Mouse (Mus musculus) liver, embryonic 15.5 days (tissue): ENCODE data around the gene B4galt5. TPM values are rescaled to one million over a fixed set of nuclear protein-coding genes. Genes with fewer than 3 reads are reported as not detected.

Experiments
- ATAC-seq: fragments of 200-750 bp; cut with Nextera tagmentation; 2 replicates; pipeline ENCODE4 v1.8.0; 2017; ENCODE audit warnings: moderate number of reproducible peaks, mild to moderate bottlenecking, moderate library complexity; ENCODE audit not compliant: insufficient read depth
- H3K27ac ChIP-seq: fragments of 300-500 bp; sonication (generic); replicated peaks from 2 replicates; pipeline ENCODE4 v1.5.1; 2015; ENCODE audit warnings: mild to moderate bottlenecking, inconsistent platforms
- H3K27me3 ChIP-seq: fragments of 300-500 bp; sonication (generic); 2 replicates; pipeline ENCODE4 v1.6.1; 2015; ENCODE audit warnings: mild to moderate bottlenecking, inconsistent platforms
- H3K36me3 ChIP-seq: fragments of 300-500 bp; sonication (generic); replicated peaks from 2 replicates; pipeline ENCODE4 v1.6.1; 2015; ENCODE audit warnings: moderate library complexity, mild to moderate bottlenecking, inconsistent platforms
- H3K4me1 ChIP-seq: fragments of 300-500 bp; sonication (generic); replicated peaks from 2 replicates; pipeline ENCODE4 v1.6.1; 2015; ENCODE audit warnings: inconsistent platforms
- H3K4me2 ChIP-seq: fragments of 300-500 bp; sonication (generic); 2 replicates; pipeline ENCODE4 v1.6.1; 2015; ENCODE audit warnings: moderate library complexity, mild to moderate bottlenecking, inconsistent platforms
- H3K4me3 ChIP-seq: fragments of 300-500 bp; sonication (generic); replicated peaks from 2 replicates; pipeline ENCODE4 v1.5.1; 2015; ENCODE audit warnings: mild to moderate bottlenecking, inconsistent platforms
- H3K9ac ChIP-seq: fragments of 300-500 bp; sonication (generic); 2 replicates; pipeline ENCODE4 v1.6.1; 2015; ENCODE audit warnings: moderate library complexity, mild to moderate bottlenecking, inconsistent platforms
- H3K9me3 ChIP-seq: fragments of 300-500 bp; sonication (generic); replicated peaks from 2 replicates; pipeline ENCODE4 v1.6.1; 2016; ENCODE audit warnings: inconsistent platforms
- WGBS: fragments of 180-500 bp; shearing (Covaris S2); methylation state at CpG from one replicate; pipeline ENCODE4 v1.1.7; 2015; ENCODE audit warnings: mixed read lengths; ENCODE audit not compliant: insufficient replicate concordance; 5-methylcytosine and 5-hydroxymethylcytosine counted together
- polyA plus RNA-seq: library from polyadenylated mRNA; unstranded; fragments of >200 nt; fragmentation: Nextera tagmentation; extraction: Ambion mirVana; gene quantifications from 2 replicates; pipeline ENCODE4 v1.2.1, GENCODE M21; 2015

Gene B4galt5
- polyA plus RNA-seq, 1 experiment from 2014 or later = 2.4 TPM

GRCm38 (mm10) chr2:167344871-167345507 lies 4.0 kb downstream of the B4galt5 start:
- no peak for ATAC-seq
- Histone ChIP-seq H3K9ac (no peak overlapping the region), H3K27ac (no peak overlapping the region), H3K27me3 (peaks cover 66% of the 10 kb centered on the region), H3K36me3 (no peaks in the 10 kb centered on the region), H3K4me2 (no peak overlapping the region), H3K4me1 (peaks cover 64% of the 10 kb centered on the region), H3K9me3 (no peaks in the 10 kb centered on the region), H3K4me3 (no peak overlapping the region)
- WGBS = 17% methylated on average over 5 of the region's 5 CpGs

DNA sequence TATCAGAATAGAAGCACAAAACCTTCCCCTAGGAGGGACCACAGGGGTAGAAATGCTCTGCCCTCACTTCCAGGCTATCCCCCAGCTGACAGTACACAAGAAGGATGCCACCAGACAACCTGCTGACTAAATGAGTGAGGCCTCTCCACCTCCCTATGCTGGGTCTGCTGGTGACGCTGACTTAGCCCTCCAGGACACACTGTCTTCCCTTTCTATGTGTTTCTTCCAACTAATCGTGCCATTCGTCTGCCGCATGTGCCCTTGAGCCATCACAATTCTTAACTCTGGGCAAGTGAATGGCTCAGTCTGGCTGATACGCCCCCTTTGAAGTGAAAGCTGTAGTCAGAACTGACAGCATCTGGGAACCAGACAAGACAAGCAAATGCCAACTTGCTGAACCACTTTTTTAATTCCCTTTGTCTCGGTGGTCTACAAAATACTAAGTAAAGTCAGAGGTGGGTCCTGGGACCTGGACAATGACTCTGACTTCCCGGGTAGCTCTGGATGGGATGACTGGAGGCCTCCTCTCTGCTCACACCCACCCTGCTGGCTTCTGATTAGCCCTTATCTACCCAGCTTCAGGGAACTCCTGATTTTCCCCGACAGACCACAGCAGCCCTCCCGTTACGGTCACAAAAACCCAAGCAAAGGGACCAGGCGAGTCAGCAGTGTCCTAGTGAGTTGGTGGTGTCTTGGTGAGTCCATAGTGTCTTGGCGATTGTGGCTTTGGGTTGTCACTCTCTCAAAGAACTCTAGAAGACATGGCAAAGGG lies 5.4 kb downstream of the B4galt5 start:
- H3K4me1 ChIP-seq = peaks cover 53% of the 10 kb centered on the region
- ATAC-seq = peak; percentile 99
- 29% methylated on average over 12 of the region's 12 CpGs for WGBS
- peak overlapping the region; percentile 79 for H3K27ac ChIP-seq
- H3K27me3 ChIP-seq = peaks cover 52% of the 10 kb centered on the region
- peak overlapping the region; percentile 64 for H3K4me2 ChIP-seq
- H3K4me3 ChIP-seq = peak overlapping the region; percentile 43
- no peaks in the 10 kb centered on the region for H3K36me3 ChIP-seq
- peak overlapping the region; percentile 53 for H3K9ac ChIP-seq
- H3K9me3 ChIP-seq = no peaks in the 10 kb centered on the region

DNA sequence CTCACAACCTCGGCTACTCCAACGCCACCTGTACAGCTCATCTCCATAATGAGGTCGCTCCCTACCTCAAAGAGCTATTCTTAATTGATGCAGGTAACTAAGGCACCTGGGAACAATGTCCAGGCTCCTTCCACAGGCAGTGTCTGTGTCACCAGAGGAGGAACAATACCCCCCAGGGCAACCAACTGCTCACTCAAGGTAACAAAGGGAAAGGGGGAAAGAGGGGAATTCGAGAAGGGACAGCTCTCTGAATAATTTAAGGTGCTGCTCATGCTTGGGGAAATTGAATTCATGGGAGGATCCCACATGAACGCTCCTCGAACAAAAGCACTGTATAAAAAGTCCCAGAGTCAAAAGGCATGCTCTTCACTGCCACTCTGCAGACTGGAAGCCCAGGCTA lies 6.1 kb downstream of the B4galt5 start:
- Histone ChIP-seq H3K4me3 (no peak overlapping the region), H3K4me2 (peak overlapping the region; percentile 64), H3K9me3 (no peaks in the 10 kb centered on the region), H3K4me1 (peaks cover 53% of the 10 kb centered on the region), H3K27ac (peak overlapping the region; percentile 77), H3K36me3 (no peaks in the 10 kb centered on the region), H3K9ac (0 out of 2 replicates have a peak overlapping the region, but pooled peaks have one; percentile 50), H3K27me3 (peaks cover 45% of the 10 kb centered on the region)
- ATAC-seq = no peak
- WGBS = 75% methylated on average over 6 of the region's 6 CpGs

GRCm38 (mm10) chr2:167337580-167337979 lies 11.4 kb downstream of the B4galt5 start:
- Histone ChIP-seq H3K4me3 (no peak overlapping the region), H3K27me3 (0 out of 2 replicates have a peak, but pooled peaks cover 8% of the 10 kb centered on the region), H3K9me3 (no peaks in the 10 kb centered on the region), H3K4me1 (peaks cover 57% of the 10 kb centered on the region), H3K27ac (peak overlapping the region; percentile 55), H3K36me3 (no peaks in the 10 kb centered on the region), H3K4me2 (peak overlapping the region; percentile 31), H3K9ac (no peak overlapping the region)
- peak; percentile 78 for ATAC-seq
- WGBS = 21% methylated on average over 2 of the region's 2 CpGs

- 0 out of 2 replicates have a peak, but pooled peaks cover 8% of the 10 kb centered on the region for H3K27me3 ChIP-seq
- H3K9ac ChIP-seq = no peak overlapping the region
- H3K4me3 ChIP-seq = no peak overlapping the region
- H3K27ac ChIP-seq = peak overlapping the region; percentile 51; the same call in 1 of the 2 replicates
- WGBS = 22% methylated on average over 3 of the region's 3 CpGs
- peak; percentile 41 for ATAC-seq
- peaks cover 55% of the 10 kb centered on the region for H3K4me1 ChIP-seq
- no peaks in the 10 kb centered on the region for H3K9me3 ChIP-seq
- H3K4me2 ChIP-seq = no peak overlapping the region
- no peaks in the 10 kb centered on the region for H3K36me3 ChIP-seq
These were observed 11.8 kb downstream of the B4galt5 start for GRCm38 (mm10) chr2:167337214-167337512.

DNA sequence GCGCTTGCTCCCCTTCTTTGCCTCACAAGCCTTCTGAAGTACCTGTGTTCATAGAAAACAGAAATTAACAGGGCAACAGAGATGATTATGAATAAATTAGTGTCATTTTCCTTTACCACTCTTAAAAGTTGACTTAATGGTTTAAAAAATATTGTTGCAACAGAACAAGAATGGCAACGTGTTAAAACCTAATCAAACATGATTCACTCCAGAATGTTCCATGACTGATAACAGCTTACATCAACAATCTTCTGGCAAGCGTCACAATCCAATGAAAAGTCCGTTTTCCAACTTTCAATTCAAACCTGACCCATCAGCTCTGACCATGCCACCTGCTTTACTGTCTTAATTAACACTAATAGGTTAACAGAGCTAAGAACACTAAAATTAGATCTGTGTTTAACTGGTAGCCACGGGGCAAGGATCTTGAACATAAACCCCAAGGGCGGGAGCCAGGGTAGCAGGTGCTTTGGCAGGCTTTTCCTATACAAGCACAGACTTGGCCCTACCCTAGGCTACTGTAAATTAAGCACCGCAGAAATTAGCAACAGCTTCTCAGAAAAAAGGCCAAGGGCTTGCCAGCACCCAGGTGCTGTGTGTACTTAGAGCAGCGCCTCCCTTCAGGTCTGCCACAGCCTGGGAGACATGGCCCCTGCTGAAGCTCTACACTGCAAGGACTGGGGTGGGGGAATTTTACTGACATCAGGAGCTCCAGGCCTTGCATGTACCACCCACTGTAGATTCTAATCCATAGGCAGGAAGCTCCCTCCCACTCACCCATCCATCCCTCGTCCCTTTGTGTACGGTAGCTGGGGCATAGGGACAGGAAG lies 12.4 kb downstream of the B4galt5 start:
- Histone ChIP-seq H3K4me1 (peaks cover 56% of the 10 kb centered on the region), H3K27me3 (0 out of 2 replicates have a peak, but pooled peaks cover 8% of the 10 kb centered on the region), H3K36me3 (no peaks in the 10 kb centered on the region), H3K27ac (peak overlapping the region; percentile 51), H3K4me2 (no peak overlapping the region), H3K4me3 (no peak overlapping the region), H3K9ac (no peak overlapping the region), H3K9me3 (no peaks in the 10 kb centered on the region)
- 43% methylated on average over 10 of the region's 10 CpGs for WGBS
- no peak; the same call in 1 of the 2 replicates for ATAC-seq

- Histone ChIP-seq H3K4me3 (no peak overlapping the region), H3K27me3 (no peaks in the 10 kb centered on the region), H3K36me3 (no peaks in the 10 kb centered on the region), H3K9ac (no peak overlapping the region), H3K4me2 (no peak overlapping the region), H3K9me3 (no peaks in the 10 kb centered on the region), H3K4me1 (peaks cover 69% of the 10 kb centered on the region), H3K27ac (no peak overlapping the region)
- ATAC-seq = no peak
- 34% methylated on average over 9 of the region's 9 CpGs for WGBS
These were observed 13.9 kb downstream of the B4galt5 start for GRCm38 (mm10) chr2:167335066-167335465.

DNA sequence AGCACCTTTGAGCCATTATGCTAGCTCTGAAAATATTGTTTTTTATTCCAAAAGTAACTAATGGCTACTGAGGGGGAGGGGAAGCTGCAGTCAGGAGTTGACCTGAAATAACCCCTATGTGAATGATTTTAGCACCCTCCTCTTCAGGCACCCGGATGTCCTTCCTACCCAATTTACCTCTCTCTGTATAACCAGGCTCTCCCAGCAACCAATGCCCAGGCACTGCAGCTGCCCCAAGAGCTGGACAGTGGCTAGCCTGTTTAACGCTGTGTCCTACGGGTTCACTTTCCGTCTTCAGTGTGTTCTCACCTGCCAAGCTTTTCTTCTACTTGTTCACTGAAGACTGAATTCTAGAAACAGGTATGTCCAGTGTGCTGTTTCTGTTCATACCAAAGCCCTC lies 14.7 kb downstream of the B4galt5 start:
- Histone ChIP-seq H3K27me3 (no peaks in the 10 kb centered on the region), H3K9me3 (no peaks in the 10 kb centered on the region), H3K27ac (no peak overlapping the region), H3K4me2 (no peak overlapping the region), H3K4me1 (peaks cover 70% of the 10 kb centered on the region), H3K9ac (no peak overlapping the region), H3K4me3 (no peak overlapping the region), H3K36me3 (no peaks in the 10 kb centered on the region)
- 68% methylated on average over 4 of the region's 4 CpGs for WGBS
- ATAC-seq = no peak

DNA sequence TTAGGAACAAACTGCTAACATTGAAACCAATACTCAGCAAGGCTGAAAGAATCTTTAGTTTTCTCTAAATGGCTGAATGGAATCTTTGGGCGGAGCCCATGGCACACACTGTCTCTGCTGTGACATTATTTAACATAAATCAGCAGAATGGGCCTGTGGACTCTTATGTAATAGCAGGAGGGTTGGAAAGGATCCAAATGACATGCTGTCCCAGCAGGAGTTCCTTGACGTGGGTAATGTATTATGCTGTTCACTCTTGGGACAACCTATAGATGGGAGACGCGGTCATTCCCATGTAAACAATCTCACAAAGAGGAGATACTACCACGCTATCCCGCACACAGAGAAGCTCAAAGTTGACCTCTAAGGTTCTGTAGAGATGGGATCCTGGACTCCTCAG lies 15.5 kb downstream of the B4galt5 start:
- H3K4me1 ChIP-seq = peaks cover 65% of the 10 kb centered on the region
- 73% methylated on average over 6 of the region's 6 CpGs for WGBS
- H3K27me3 ChIP-seq = no peaks in the 10 kb centered on the region
- no peaks in the 10 kb centered on the region for H3K36me3 ChIP-seq
- H3K9ac ChIP-seq = no peak overlapping the region
- no peak overlapping the region for H3K4me2 ChIP-seq
- H3K4me3 ChIP-seq = no peak overlapping the region
- no peaks in the 10 kb centered on the region for H3K9me3 ChIP-seq
- H3K27ac ChIP-seq = no peak overlapping the region
- no peak for ATAC-seq

DNA sequence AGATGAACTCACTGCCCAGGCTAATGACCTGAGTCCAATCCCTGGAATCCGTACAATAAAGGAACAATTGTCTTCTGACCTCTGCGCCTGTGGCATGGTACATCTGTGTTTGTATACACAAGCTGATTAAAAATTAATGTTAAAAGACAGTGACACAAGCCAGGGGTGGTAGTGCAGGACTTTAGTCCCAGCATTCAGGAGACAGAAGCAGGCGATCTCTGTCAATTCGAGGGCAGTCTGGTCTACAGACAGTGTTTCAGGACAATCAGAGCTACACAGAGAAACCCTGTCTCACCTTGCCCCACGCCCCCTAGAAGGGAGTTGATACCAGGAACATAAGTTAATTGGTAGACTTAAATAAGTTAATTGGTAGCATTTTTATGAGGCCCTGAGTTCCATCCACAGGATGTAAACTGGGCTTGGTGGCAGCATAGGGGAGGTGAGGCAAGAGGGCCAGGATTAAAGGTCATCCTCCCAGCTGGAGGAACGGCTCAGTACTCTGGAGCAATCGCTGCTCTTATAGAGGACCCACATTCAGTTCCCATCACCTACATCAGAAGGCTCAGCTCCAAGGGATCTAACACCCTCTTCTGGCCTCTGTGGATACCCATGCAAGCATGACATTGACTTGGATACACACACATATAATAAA lies 16.5 kb downstream of the B4galt5 start:
- Histone ChIP-seq H3K27me3 (no peaks in the 10 kb centered on the region), H3K9ac (no peak overlapping the region), H3K9me3 (no peaks in the 10 kb centered on the region), H3K36me3 (no peaks in the 10 kb centered on the region), H3K4me1 (peaks cover 55% of the 10 kb centered on the region), H3K4me3 (no peak overlapping the region), H3K27ac (peak overlapping the region; percentile 15; the same call in 1 of the 2 replicates), H3K4me2 (no peak overlapping the region)
- 0 out of 2 replicates have a peak, but pooled peaks have one; percentile 29 for ATAC-seq
- 63% methylated on average over 7 of the region's 7 CpGs for WGBS
